Mouse (Mus musculus) heart, embryonic 15.5 days (tissue): ENCODE results near the gene Tex261. TPM values are rescaled to one million over a fixed set of nuclear protein-coding genes. Genes with fewer than 3 reads are reported as not detected.

ENCODE experiments used
- ATAC-seq: fragments of 200-750 bp; cut with Nextera tagmentation; replicated peaks from 2 replicates; pipeline ENCODE4 v1.8.0; 2017; ENCODE audit warnings: low read depth, moderate TSS enrichment; ENCODE audit not compliant: insufficient number of reproducible peaks, insufficient read depth, low FRiP score
- H3K27ac ChIP-seq: fragments of 300-500 bp; sonication (generic); 2 replicates; pipeline ENCODE4 v1.5.1; 2015; ENCODE audit warnings: mild to moderate bottlenecking, inconsistent platforms
- H3K27me3 ChIP-seq: fragments of 300-500 bp; sonication (generic); 2 replicates; pipeline ENCODE4 v1.6.1; 2015; ENCODE audit warnings: inconsistent platforms
- H3K36me3 ChIP-seq: fragments of 300-500 bp; sonication (generic); 2 replicates; pipeline ENCODE4 v1.6.1; 2015; ENCODE audit warnings: mild to moderate bottlenecking, inconsistent platforms
- H3K4me1 ChIP-seq: fragments of 300-500 bp; sonication (generic); replicated peaks from 2 replicates; pipeline ENCODE4 v1.6.1; 2015; ENCODE audit warnings: inconsistent platforms
- H3K4me2 ChIP-seq: fragments of 300-500 bp; sonication (generic); 2 replicates; pipeline ENCODE4 v1.6.1; 2015; ENCODE audit warnings: inconsistent platforms, mild to moderate bottlenecking, moderate library complexity
- H3K4me3 ChIP-seq: fragments of 300-500 bp; sonication (generic); 2 replicates; pipeline ENCODE4 v1.5.1; 2015; ENCODE audit warnings: mild to moderate bottlenecking, inconsistent platforms
- H3K9ac ChIP-seq: fragments of 300-500 bp; sonication (generic); 2 replicates; pipeline ENCODE4 v1.6.1; 2015; ENCODE audit warnings: mild to moderate bottlenecking, inconsistent platforms
- H3K9me3 ChIP-seq: fragments of 300-500 bp; sonication (generic); replicated peaks from 2 replicates; pipeline ENCODE4 v1.6.1; 2016; ENCODE audit warnings: inconsistent platforms
- WGBS: fragments of 180-500 bp; shearing (Covaris S2); methylation state at CpG from one replicate; pipeline ENCODE4 v1.1.7; 2015; ENCODE audit warnings: mixed read lengths; 5-methylcytosine and 5-hydroxymethylcytosine counted together
- polyA plus RNA-seq: library from polyadenylated mRNA; unstranded; fragments of >200 nt; fragmentation: Nextera tagmentation; extraction: Ambion mirVana; gene quantifications from 2 replicates; pipeline ENCODE4 v1.2.1, GENCODE M21; 2015

Tex261 gene
- polyA plus RNA-seq, 1 experiment from 2014 or later: 74.6 TPM

GRCm38 (mm10) chr6:83728488-83728887 lies 47.1 kb downstream of the Tex261 start:
- Histone ChIP-seq H3K27ac (no peak overlapping the region), H3K4me2 (no peak overlapping the region), H3K36me3 (no peaks in the 10 kb centered on the region), H3K9ac (no peak overlapping the region), H3K4me1 (no peaks in the 10 kb centered on the region), H3K9me3 (no peaks in the 10 kb centered on the region), H3K27me3 (peaks cover 66% of the 10 kb centered on the region), H3K4me3 (no peak overlapping the region)
- 88% methylated on average over 3 of the region's 3 CpGs for WGBS
- ATAC-seq: no peak

- Histone ChIP-seq H3K9ac (no peak overlapping the region), H3K4me1 (no peaks in the 10 kb centered on the region), H3K27me3 (peaks cover 69% of the 10 kb centered on the region), H3K9me3 (no peaks in the 10 kb centered on the region), H3K27ac (no peak overlapping the region), H3K4me3 (no peak overlapping the region), H3K4me2 (no peak overlapping the region), H3K36me3 (no peaks in the 10 kb centered on the region)
- WGBS: 35% methylated on average over 4 of the region's 4 CpGs
- no peak for ATAC-seq
Measured at GRCm38 (mm10) chr6:83727178-83727577, 48.4 kb downstream of the Tex261 start.

GRCm38 (mm10) chr6:83722526-83722925 lies 53.1 kb downstream of the Tex261 start:
- 19% methylated on average over 6 of the region's 6 CpGs for WGBS
- Histone ChIP-seq H3K4me3 (no peak overlapping the region), H3K36me3 (no peaks in the 10 kb centered on the region), H3K27me3 (peaks cover 81% of the 10 kb centered on the region), H3K4me2 (no peak overlapping the region), H3K4me1 (no peaks in the 10 kb centered on the region), H3K27ac (no peak overlapping the region), H3K9me3 (no peaks in the 10 kb centered on the region), H3K9ac (no peak overlapping the region)
- ATAC-seq: no peak

Other genes with a start within 250 kb of the Tex261 start
- 17.5 and 41.6 TPM in 2 replicates for gene Actg2, start 239.5 kb downstream of the Tex261 start, polyA plus RNA-seq
- gene Stambp, start 203.1 kb downstream of the Tex261 start, polyA plus RNA-seq: 22.0 and 23.6 TPM in 2 replicates
- 0.19 and 0.50 TPM in 2 replicates for gene Clec4f, start 119.6 kb downstream of the Tex261 start, polyA plus RNA-seq
- 0.20 and 0.26 TPM in 2 replicates for gene Cd207, start 98.0 kb downstream of the Tex261 start, polyA plus RNA-seq
- not detected in 2 replicates for gene Vax2, start 64.5 kb downstream of the Tex261 start, polyA plus RNA-seq
- 0.16 TPM in 1 of 2 replicates, not detected in the other for gene Atp6v1b1, start 32.8 kb downstream of the Tex261 start, polyA plus RNA-seq
- gene Ankrd53, start 13.2 kb downstream of the Tex261 start, polyA plus RNA-seq: 0.10 and 0.24 TPM in 2 replicates
- gene Nagk, start 19.2 kb upstream of the Tex261 start, polyA plus RNA-seq: 61.2 and 65.0 TPM in 2 replicates
- 13.1 and 15.3 TPM in 2 replicates for gene Paip2b, start 55.9 kb upstream of the Tex261 start, polyA plus RNA-seq
- gene Zfp638, start 91.3 kb upstream of the Tex261 start, polyA plus RNA-seq: 40.6 TPM in 2 replicates
- gene Dysf, start 232.8 kb upstream of the Tex261 start, polyA plus RNA-seq: 12.4 and 14.4 TPM in 2 replicates